Mouse (Mus musculus) hindlimb bud, embryonic 11.5 days (tissue): Measurements from ENCODE around the gene Myo15b.
A peak's percentile ranks its signal among the peaks of the same experiment; 100 is the strongest.
"Not testable (repeated sequence)": the region's sequence is repeated elsewhere in the genome, so short reads cannot be mapped to it uniquely, and the experiment has no call there.

ENCODE experiments used
- DNase-seq: peaks from one replicate; pipeline ENCODE4 v3.0.0-alpha.2; 2012; ENCODE audit warnings: low read depth, low spot score; ENCODE audit errors: extremely low spot score

Myo15b gene

DNA sequence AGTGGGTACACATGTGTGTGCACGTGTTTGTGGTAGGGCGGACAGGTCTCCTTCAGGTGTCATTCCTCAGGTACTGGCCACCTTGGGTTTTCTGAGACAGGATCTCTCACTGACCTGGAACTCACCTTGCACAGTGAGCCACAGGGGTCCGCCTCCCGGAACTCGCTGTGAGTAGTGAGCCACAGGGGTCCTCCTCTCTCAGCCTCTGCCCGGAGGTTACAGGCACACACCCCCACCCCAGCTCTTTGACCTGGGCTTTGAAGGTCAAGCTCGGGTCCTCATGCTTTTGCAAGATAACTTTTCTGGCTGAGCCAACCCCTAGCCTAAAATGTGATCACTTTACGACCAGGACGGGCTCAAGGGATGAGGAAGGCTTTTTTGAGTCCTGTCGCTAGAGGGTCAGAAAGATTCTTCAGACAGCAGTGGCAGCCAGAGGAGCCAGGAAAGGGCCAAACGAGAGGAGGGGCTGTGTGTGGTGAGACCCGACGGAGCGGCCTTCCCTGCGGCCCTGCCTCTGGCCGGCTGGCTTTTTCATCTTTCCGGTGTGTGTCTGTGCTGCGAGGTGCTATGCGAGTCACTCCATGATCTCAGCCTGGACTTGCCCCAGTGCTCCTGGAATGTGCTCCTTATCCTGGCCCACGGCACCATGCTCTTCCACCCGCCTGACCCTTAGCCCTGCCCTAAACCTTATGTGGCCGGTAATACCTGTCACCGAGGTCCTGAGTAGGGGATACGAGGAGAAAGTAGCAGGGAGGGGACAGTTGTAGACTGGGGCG lies 27.5 kb upstream of the Myo15b start:
- DNase-seq, result no peak

DNA sequence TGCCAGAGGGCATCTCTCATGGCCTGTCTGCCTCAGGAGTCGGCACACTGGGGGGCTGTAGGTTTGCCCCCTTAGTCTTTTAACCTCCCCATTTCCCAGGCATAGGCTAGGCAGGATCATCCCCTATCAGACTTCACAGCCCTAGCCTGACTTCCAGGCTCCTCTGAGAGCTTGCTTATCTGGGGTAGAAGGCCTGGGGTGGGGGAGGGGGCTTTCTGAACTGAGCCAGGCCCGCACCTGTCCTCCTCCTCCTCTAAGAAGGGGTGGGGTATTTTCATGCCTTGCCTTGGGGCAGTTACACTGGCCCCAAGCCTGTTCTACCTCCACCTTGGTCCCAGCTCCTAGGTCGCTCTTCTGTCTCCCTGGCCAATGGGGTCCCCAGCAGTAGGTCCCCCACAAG lies 26.7 kb upstream of the Myo15b start:
- DNase-seq, result no peak

DNA sequence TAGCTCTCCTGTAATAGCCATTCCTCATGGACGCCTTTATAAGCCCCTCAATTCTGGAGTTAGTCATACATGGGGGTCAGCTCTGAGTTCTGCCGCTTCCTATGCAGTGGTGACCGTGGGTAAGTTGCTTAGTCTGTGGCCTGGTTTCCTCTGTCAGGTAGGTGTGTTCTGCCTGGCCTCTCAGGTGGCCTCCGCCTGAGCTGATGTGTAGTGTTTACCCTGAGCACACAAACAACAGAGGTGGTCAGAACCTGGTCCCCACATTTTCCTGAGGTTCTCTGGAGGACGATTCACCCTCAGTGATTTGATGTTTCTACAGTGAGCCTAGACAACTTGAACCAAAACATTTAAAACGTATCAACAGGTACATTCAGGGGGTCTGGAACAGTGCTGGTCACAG lies 26.1 kb upstream of the Myo15b start:
- no peak for DNase-seq

DNA sequence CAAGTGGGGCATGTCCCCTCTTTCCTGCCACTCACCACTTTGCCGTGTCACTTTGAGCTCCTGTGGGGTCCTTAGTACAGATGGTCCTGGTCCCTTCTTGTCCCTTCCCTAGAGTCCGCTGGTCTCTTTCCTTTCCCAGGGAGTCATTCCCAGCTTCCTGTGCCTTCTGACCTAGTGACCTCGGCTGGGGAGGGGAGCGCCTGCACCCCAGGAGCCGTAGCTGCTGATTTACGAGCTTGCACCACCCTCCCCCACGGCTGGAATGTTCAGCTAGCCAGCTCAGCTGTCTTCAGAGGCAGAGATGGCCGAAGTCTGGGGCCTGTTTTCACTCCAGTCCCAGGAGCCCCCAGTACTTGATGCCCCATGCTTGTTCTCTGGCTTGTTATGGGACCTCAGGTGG lies 25.7 kb upstream of the Myo15b start:
- peak; percentile 57 for DNase-seq

DNA sequence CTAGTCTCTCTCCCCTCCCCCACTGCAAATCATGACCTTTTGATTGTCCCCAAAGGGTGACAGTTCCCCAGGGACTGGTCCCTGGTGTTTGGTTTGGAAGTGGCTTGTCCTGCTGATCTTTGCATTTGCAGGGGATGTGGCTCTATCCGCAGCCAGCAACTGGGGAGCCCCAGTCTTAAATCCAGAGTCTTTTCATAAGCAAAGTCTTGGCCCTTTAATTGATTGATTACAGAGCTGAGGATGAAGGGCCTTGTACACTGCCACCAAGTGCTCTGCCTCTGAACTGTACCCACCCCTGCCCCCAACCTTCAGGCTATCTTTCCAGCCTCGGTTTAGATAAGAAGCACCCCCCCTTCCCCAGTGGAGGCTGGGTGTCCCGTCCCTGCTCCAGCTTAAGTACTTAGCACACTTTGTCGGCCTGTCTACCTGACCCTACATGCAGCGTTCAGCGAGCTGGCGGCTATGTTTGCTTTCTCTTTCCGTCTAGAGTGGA lies 25.1 kb upstream of the Myo15b start:
- DNase-seq, result no peak

DNA sequence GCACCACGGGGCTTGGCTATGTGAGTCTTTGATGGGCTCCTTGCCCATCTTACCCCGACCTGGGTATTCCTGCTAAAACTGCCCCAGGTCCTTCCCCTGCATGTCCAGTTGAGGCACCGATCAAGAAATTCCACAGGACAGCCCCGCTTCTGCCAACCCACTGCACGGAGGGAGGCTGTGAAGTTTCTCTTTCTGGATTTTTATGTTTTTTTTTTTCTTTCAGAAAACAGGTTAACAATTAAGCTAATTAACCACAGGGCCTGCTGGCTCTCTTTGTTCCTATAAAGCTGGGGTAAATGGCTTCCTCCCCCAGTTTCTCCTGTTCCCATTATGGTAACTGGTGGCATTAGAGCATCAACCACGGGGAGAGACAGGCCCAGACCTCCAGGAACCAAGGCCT lies 24.2 kb upstream of the Myo15b start:
- no peak for DNase-seq

DNA sequence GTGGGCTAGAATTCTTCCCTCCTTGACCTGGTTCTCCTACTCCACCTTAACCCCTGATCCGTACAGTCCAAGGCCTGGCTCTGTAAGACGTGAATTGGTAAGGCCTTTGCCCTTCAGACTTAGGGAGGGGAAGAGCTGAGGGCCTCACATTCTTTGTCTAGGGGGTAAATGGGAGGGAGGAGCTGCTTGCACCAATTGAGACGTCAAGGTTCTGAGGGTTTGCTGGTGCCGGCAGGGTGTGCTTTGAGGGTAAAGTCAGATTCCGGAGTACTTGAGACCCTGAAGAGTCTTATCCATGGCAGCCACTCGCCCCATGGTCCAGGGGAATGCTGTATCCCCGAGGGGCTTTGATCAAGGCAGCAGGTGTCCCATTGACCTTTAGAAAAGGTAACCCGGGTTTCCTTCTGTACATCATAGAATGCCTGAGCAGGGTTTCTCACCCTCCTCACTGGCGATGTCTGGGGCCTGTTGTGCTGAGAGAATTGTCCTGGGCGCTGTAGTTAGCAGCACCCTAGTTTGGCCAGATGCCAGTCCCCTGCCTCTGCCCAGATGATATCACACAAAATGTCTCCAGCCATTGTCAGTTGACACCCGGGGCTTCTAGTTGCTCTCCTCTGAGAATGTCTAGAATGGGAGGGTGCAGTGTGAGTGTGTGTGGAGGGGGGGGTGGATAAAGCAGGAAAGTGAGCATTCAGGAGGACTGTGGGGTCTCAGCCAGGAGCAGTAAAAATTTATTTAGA lies 21.4 kb upstream of the Myo15b start:
- DNase-seq, result no peak

DNA sequence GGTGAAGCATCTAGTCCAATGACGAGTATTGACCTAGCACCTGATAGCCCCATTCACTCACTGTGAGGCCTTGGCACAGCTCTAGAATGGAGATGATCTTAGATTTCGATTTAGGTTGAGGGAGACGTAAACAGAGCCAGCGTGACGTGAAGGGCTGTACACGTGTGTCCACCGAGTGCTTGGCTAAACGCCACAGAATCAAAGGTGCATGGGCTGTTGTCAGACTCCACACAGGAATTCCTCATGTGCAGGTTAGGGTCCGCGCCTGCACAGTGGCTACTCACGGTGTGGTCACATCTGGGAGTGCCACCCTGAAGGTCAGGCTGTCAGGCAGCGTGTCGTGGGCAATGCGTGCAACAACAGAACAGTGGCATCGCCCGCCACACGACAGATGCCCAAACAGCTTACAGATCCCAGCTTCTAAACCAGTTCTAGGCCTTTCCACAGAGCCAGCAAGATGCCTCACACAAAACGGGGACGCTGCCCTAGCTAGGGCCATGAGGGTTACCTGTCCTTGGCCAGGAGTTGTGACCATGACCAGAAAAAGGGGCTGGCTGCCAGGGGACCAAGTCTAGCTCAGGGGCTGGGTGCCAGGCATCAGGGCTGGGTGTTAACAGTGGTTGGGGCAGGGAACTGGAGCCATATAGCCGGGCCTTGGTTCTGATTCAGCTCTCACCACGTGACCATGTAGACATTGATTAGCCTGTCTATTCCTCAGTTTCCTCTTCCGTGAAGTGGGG lies 20.4 kb upstream of the Myo15b start:
- no peak for DNase-seq

DNA sequence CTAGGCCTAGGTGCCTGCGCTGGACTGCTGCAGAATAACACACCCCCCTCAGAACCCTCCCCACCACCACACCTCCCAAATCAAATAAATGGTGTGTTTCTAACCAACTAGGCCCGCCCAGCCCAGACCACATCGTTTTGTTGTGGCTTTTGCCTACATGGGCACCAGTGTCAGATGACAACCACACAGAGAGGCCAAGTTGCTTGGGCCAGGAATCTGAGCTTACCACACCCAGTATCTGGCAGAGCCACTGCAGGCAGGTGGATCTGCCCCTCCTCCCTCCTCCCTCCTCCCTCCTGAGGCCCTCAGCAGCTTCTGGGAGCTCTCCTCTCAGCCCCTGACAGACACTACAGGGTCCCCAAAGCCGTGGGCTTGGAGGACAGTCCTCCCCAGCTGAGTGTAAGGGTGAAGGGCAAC lies 19.3 kb upstream of the Myo15b start:
- DNase-seq, result no peak

DNA sequence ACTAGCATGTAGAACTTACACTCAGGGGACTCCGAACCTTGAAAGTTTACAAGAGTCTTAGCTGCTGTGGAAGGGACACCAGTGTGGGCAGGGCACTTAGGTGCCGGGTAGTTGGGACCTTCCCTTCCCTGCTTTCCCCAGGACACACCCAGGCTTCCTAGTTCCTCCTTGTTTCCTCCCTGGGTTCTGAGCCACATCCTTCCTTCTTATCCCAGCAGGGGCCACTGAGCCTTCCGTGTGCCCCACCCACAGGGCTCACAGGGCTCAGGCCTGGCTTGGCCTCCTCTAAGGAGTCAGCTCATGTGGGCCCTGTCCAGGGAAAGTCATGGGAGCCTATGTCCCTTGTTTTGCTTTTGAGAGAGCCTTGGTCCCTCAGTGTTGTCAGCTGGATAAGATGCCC lies 18.5 kb upstream of the Myo15b start:
- no peak for DNase-seq

DNA sequence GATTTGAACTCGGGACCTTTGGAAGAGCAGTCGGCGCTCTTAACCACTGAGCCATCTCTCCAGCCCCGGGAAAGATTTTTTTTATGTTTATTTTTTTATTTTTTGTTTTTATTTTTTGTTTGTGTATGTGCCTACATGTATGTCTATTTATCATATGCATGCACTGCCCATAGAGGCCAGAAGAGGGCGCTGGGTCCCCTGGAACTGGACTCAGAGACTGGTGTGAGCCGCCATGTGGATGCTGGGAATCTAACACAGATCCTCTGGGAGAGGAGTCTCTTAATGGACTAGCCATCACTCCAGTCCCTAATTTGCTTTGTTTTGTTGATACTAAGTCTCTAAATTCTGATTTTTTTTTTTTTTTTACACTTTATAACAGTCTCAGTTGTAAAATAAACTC lies 17.2 kb upstream of the Myo15b start:
- no peak for DNase-seq

DNA sequence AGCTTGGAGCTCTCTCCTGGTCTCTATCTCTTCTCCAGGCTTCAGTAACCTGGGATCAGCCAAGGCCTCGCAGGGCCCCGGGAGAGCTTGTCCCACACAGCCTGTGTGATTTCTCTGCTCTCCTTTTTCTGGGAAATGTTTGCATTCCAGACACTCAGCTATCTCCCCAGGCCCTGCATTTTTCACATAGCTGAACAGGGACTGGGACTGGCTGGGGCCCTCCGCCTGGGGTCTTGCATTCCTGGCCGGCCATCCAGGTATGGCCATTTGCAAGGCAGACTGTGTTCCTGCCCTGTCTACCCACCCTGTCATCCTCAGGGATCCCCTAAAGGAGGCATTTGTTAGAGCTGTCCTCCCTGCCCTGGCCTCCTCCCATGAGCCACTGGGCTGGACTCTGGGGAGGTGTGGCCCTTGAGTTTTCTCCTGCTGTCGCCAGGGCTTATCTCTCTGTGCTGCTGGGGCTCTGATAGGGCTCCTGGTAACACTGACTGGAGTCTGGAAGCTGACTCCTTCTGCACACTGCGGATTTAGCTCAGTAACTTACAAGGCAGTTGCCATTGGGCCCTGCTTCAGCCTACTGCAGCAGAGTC lies 16.1 kb upstream of the Myo15b start:
- no peak for DNase-seq

DNA sequence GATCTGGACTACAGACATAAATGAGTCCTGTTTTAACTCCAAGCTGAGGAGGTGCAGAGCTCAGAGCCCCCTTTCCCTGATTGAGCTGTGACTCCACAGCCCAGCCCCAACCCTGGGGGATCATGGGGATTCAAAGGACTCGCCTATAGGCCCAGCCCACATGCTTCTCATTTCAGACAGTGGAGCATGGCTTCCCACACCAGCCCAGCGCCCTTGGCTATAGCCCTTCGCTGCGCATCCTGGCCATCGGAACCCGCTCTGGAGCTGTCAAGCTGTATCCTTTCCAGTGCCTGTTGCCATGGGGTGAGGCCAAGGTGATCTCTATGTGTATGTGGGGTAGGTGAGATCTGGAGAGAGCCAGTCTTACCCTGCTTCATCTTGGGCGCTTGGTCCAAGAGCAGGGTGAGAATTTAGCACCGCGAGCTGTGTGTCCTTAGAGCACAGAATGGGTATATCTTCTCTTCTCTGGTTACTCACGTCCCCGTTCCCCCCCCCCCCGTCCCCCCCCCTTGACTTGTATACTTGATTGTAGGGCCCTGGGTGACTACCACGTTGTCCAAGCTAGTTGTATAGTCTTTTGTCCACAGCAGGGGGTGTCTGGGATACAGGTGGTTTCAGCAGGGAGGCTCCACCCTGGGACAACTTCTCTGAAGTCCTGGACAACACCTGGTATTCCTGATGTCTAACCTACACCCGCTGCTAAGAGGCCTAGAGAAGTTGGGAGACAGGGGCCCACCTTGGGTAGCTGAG lies 14.9 kb upstream of the Myo15b start:
- DNase-seq, result no peak

DNA sequence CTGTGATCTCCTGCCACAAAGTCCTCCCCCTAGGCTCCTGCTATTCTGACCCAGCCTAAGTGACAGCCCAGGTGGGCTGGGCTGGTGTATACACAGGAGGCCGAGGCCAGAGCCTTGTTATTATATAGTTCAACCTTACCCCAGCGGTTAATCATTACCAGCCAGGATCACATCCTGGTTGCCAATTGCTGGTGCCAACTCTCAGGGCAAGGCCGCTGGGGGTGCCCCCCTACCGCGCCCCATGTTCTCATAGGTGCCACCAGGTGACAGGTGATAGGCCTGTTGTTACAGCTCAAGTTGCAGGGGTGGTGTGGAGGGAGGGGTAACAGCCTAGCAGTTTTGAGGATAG lies 14.3 kb upstream of the Myo15b start:
- no peak for DNase-seq

DNA sequence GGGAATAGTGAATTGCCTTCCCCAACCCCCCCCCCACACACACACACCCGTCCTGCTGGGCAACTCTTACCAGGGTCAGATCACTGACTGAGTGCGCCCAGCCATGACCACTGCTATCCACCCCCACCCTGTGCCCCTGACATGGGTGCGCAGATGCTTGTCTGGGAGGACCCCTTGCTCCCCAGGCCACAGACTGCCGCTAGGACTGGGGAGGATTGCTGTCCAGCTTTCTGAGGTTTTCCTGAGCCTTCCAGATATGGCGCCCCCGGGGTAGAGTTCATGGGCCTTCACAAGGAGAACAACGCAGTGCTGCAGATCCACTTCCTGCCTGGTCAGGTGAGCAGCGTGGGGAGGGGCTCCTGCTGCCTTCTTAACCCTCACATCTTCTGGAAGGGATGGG lies 14.0 kb upstream of the Myo15b start:
- DNase-seq, result no peak

DNA sequence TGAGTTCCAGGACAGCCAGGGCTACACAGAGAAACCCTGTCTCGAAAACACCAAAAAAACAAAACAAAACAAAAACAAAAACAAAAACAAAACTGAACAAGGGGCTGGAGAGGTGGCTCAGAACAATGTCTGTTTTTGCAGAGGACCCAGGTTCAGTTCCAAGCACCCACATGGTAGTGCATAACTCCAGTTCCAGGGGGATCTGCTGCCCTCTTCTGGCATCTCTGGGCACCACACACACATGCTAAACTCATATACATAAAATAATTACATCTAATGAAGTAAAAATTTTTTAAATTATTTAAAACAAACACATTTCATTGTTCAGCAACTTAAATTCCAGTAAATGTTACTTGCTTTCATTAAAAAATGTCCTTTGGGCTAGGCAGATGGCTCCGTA lies 12.4 kb upstream of the Myo15b start:
- no peak for DNase-seq

DNA sequence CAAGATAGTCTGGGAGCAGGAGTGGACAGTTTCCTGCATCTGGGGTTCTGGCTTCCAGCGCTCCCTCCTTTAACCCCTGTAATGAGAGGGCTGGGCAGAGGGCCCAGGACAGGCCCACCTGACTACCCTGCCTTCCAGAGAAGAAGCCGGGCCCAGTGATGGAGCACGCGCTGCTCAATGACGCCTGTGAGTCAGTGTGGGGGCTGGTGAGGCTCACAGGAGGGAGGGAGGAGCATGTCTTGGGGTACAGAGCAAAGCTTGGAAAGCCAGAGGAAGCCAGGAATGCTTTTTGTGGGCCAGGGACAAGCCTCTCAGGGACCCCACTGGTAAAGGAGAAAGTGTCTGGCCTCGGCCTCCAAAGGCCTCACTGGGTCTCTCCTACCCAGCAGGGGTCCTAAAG lies 3.5 kb upstream of the Myo15b start:
- DNase-seq, result no peak

DNA sequence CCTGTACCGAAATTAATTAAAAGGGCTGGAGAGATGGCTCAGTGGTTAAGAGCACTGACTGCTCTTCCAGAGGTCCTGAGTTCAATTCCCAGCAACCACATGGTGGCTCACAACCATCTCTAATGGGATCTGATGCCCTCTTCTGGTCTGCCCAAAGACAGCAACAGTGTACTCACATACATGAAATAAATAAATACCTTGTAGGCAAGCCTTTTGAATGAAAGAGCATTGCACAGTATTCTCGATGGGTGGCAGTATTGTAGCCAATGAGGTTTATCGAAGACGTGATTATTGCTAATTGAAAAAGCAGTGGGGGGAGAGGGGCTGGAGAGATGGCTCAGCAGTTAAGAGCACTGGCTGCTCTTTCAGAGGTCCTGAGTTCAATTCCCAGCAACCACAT lies 1.1 kb upstream of the Myo15b start:
- not testable (repeated sequence) for DNase-seq

DNA sequence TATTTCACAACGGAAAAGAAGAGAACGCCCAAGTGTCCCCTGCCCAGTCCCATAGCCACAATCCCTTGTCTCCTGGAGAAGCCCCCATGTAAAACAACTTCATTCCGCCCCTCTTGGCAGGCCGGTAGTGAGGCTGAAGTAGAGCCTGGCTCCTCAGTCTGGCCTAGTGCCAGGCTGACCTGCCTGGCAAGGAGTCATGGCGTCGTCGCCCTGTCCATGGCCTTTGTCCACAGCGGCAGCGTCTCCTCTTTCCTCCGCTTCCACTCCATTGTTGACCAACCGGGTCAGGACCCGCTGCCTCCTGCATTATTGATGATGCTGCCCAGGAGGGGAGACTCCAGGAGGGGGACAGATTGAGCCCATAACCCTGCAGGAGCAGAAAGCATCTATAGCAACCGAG lies 270 bp upstream of the Myo15b start:
- no peak for DNase-seq

DNA sequence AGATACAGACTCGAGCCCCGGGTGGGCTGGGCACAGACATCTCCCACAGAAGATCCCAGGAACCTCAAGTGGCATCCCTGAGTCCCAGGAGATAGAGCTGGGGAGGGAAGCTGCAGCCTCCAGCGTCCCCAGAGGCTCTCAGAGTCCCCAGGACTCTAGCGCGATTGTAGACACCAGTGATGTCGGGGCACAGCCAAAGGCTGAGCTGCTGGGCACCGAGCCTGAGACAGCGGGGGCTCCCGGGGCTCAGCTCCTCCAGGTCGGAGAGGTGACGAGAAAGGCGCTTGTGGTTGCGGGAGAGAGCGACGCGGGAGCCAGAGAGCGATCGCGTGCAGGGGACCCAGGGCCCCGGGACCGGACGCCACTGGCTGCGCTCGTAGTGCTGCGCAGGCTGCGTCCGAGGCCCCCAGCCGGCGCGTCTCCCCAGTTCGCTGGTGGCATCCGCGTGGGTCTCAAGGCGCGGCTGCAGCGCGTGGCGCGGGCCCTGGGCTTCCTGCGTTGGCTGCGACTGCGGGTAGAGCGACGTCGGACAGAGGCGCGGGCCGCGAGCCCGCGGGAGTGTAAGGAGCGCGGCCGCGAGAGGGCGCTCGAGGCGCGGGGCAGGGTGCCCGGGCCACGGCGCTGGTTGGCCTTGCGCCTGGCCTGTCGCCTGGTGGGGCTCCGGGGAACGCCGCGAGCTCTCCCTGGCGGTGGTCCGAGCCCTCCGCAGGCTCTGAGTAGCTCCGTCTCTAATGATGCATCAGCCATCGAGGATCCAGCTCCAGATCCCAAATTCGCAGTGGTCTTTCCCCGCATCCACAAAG lies 1.1 kb downstream of the Myo15b start:
- peak; percentile 39 for DNase-seq
